Mouse (Mus musculus): ENCODE measurements at regions not wholly inside any gene's neighbourhood (a gene's known extent, or its start where the extent isn't known, plus 50 kb on each side); places are given as distances from the start of the nearest gene placed in this dataset.

DNA sequence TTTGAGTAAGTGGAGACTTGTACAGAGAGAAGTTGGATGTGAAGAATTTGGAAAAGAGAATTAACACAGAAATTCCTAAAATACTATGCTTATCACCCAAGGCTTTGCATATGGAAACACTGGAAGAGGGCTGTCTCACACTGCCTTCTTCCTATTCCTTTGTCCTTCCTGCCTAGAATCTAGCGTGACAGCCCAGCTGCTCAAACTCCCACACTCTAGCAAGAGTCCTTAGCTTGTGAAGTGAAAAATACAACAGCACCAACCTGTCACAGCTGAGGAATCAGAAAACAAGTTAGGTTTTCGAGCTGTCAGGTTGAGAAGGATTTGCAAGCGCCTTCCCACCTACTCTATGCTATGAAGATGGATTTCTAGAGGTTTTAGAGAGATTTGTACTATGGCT lies 410.0 kb downstream of the Smarca1 start:
- no peak for TF ChIP-seq CTCF (IDR thresholded peaks at IDR 0.05)
- TF ChIP-seq EP300 (IDR thresholded peaks at IDR 0.05): no peak

Data from lung, postnatal 0 days (tissue).